Mouse (Mus musculus) gastrocnemius, adult 8-10 months (tissue): ENCODE measurements around the gene Lats2. TPM values are rescaled to one million over a fixed set of nuclear protein-coding genes. Genes with fewer than 3 reads are reported as not detected.
"Not testable (repeated sequence)": the region's sequence is repeated elsewhere in the genome, so short reads cannot be mapped to it uniquely, and the experiment has no call there.

Source experiments
- DNase-seq, 2 experiments: peaks; one replicate each; pipeline ENCODE4 v3.0.0; 2022; ENCODE audit warnings: low spot score in 2 of 2
- total RNA-seq, 4 experiments: library from RNA; stranded (reverse); gene quantifications; 2 replicates each; pipeline ENCODE4 v1.2.4; 2022

Gene Lats2
- total RNA-seq: 10 to 100 TPM; 15.7 to 23.4 (median 16.7) TPM

GRCm38 (mm10) chr14:57758237-57758636 is at the start of gene Lats2:
Gene Lats2 (minus strand): TSS chr14:57758388.
- no peak for DNase-seq

GRCm38 (mm10) chr14:57803731-57804130 is 45.5 kb upstream of the Lats2 start:
- DNase-seq: no peak

- DNase-seq: peak; percentile 97 to 98
These were observed 40.1 kb upstream of the Lats2 start, which contains the start of gene Sap18 for GRCm38 (mm10) chr14:57797991-57798931. Gene Sap18 (plus strand): TSS chr14:57798180.

GRCm38 (mm10) chr14:57797551-57797950 is 39.4 kb upstream of the Lats2 start:
- DNase-seq: no peak

- no peak for DNase-seq
These were observed 33.0 kb upstream of the Lats2 start for GRCm38 (mm10) chr14:57791171-57791570.

- no peak for DNase-seq
These were observed 31.6 kb upstream of the Lats2 start for GRCm38 (mm10) chr14:57789759-57790158.

GRCm38 (mm10) chr14:57789311-57789710 is 31.1 kb upstream of the Lats2 start:
- no peak for DNase-seq

GRCm38 (mm10) chr14:57787406-57787805 is 29.2 kb upstream of the Lats2 start:
- DNase-seq: no peak

- no peak for DNase-seq
These were observed 14.1 kb upstream of the Lats2 start for GRCm38 (mm10) chr14:57772157-57772815.

GRCm38 (mm10) chr14:57769102-57769501 is 10.9 kb upstream of the Lats2 start:
- DNase-seq: no peak

GRCm38 (mm10) chr14:57760447-57761412 is 2.5 kb upstream of the Lats2 start:
- no peak for DNase-seq

- DNase-seq: no peak
These were observed 2.1 kb downstream of the Lats2 start for GRCm38 (mm10) chr14:57756094-57756493.

- no peak for DNase-seq
These were observed 2.5 kb downstream of the Lats2 start for GRCm38 (mm10) chr14:57755661-57756060.

GRCm38 (mm10) chr14:57753351-57753992 is 4.7 kb downstream of the Lats2 start:
- DNase-seq: no peak

GRCm38 (mm10) chr14:57751006-57751405 is 7.2 kb downstream of the Lats2 start:
- not testable (repeated sequence) for DNase-seq

GRCm38 (mm10) chr14:57749501-57749900 is 8.7 kb downstream of the Lats2 start:
- no peak for DNase-seq

GRCm38 (mm10) chr14:57746001-57746771 is 12.0 kb downstream of the Lats2 start, which contains the start of gene Gm49361:
Gene Gm49361 (minus strand): TSS chr14:57746103.
- DNase-seq: peak; percentile 94 to 95

- DNase-seq: peak; percentile 63 to 75
These were observed 12.8 kb downstream of the Lats2 start for GRCm38 (mm10) chr14:57745291-57745969.

GRCm38 (mm10) chr14:57744547-57744946 is 13.6 kb downstream of the Lats2 start:
- no peak for DNase-seq
